Mouse (Mus musculus) lung, postnatal 0 days (tissue): Measurements from ENCODE around the gene Ginm1.

ENCODE experiments used
- CTCF ChIP-seq: IDR thresholded peaks from 2 replicates; pipeline ENCODE4 v1.5.1; 2016; ENCODE audit warnings: antibody characterized with exemption, mild to moderate bottlenecking
- EP300 ChIP-seq: IDR thresholded peaks from 2 replicates; pipeline ENCODE4 v1.6.1; 2016; ENCODE audit warnings: antibody characterized with exemption, mild to moderate bottlenecking, control low read depth

GRCm38 (mm10) chr10:7838036-7838435 is 45.4 kb upstream of the Ginm1 start:
- no peak for TF ChIP-seq CTCF
- TF ChIP-seq EP300 = no peak
